Mouse (Mus musculus) olfactory bulb, adult 2 months (tissue): ENCODE measurements around the gene Ggt5.

Experiments used
- CTCF ChIP-seq: fragments of 200-500 bp; IDR thresholded peaks from 2 replicates; pipeline ENCODE4 v1.5.1; 2012; ENCODE audit warnings: low read depth, mild to moderate bottlenecking, low read length, moderate library complexity; ENCODE audit not compliant: insufficient read depth
- POLR2A ChIP-seq: fragments of 200-500 bp; IDR thresholded peaks from 2 replicates; pipeline ENCODE4 v1.6.1; 2012; ENCODE audit warnings: mild to moderate bottlenecking, low read depth, low read length, moderate library complexity; ENCODE audit not compliant: insufficient read depth

DNA sequence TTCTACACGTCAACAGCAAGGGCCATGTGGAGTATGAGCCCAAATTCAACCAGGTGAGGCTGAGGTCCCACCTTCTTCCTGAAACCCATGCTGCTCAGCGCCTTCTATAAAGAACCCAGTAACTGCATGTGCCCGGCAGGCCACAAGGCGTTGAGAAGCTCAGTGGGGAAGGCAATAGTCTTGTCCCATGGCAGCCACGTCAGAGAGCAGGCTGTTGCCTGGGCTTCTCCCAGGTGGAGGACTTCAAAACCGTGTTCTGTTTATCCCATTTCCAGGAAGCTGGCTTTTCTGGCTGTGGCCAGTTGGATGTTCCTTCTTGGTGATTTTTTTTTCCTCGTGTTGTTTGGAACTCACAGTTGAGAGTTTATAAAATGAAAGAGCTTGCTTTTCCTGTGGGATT, 21.3 kb downstream of the Ggt5 start:
- TF ChIP-seq CTCF (no peak), POLR2A (no peak)
